Mouse (Mus musculus) erythroid progenitor cell, adult 5-6 weeks (primary cell): ENCODE measurements around the gene Tgm5. TPM values are rescaled to one million over a fixed set of nuclear protein-coding genes. Genes with fewer than 3 reads are reported as not detected.
"Not testable (repeated sequence)": the region's sequence is repeated elsewhere in the genome, so short reads cannot be mapped to it uniquely, and the experiment has no call there.

Experiments
- ATAC-seq: replicated peaks from 2 replicates; pipeline ENCODE4 v1.8.0; 2016; ENCODE audit warnings: moderate number of reproducible peaks, mild to moderate bottlenecking, moderate TSS enrichment, inconsistent platforms; ENCODE audit not compliant: poor library complexity, low FRiP score, severe bottlenecking
- total RNA-seq, 2 experiments: library from RNA; stranded (forward) in 1 of 2; stranded (reverse) in 1 of 2; fragments of 150-400 nt in 1 of 2; fragments of 186-747, 209-891 nt in 1 of 2; gene quantifications; 2 replicates each; pipeline versions ENCODE4 v1.2.3 to v1.2.4; 2015 to 2017; ENCODE audit warnings: low replicate concordance in 2 of 2

The Tgm5 gene
- total RNA-seq (2015; ENCODE audit: low replicate concordance) (not detected in 2 replicates), total RNA-seq (2017; ENCODE audit: low replicate concordance) (not detected in 2 replicates)

DNA sequence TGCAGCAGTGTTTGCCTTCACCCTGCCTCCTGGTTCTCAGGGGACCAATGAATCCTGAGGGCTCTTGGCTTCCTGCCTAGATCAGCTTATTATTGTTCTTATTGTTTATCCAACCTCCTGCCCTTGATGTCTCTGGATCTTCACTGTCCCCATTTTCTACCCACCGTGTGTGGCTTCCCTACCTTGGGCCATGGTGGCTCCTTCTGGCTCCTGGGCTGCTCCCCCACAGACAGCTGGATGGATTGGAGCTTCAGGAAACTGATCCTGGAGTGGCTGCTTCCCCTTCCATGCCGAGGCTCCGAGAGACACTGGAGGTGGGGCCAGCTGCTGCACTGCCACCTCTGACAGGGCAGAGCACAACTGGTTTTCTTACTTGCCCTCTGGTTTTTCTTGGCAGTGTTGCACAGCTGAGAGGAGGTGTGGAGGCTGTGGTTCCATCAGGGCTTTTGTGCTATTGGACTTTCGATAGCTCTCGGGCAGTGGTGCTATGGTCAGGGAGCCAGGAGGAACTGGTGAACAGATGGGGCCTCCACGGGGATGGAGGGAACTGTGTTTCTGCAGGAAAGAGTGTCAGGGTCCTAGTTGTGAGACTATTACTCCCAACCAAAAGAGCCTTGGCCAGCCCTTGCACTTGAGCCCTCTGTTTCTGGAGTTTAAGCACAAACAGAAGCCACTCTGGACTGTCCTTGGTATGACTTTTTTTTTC lies at the start of gene Tgm5:
Tgm5 (minus strand) TSS at position 362 of the 706 bp plus-strand sequence.
- no peak for ATAC-seq

GRCm38 (mm10) chr2:121132822-121133221 lies 47.2 kb upstream of the Tgm5 start:
- no peak for ATAC-seq

- no peak for ATAC-seq
Measured at GRCm38 (mm10) chr2:121128865-121129620, 43.4 kb upstream of the Tgm5 start.

- no peak for ATAC-seq
Measured at GRCm38 (mm10) chr2:121127536-121127935, 41.9 kb upstream of the Tgm5 start.

GRCm38 (mm10) chr2:121126302-121126701 lies 40.7 kb upstream of the Tgm5 start:
- not testable (repeated sequence) for ATAC-seq

DNA sequence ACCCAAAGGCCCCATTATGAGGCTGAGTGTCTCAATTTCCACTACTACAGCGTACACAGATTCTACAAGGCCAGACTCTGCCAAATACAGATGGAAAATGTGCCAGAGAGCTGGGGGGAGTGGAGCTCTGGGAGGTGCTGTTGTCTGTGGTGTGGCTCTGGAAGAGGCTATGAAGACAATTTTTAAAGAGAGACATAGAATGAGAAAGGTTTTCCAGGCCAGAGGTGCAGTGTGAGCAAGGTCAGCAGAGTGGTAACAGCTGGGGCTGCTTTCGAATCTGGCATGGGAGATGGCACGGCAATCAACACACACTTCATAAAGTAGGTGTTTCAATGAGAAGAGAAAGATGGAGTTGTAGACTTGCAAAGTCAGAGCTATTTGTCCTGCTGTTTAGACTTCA lies 33.6 kb upstream of the Tgm5 start:
- ATAC-seq = no peak

DNA sequence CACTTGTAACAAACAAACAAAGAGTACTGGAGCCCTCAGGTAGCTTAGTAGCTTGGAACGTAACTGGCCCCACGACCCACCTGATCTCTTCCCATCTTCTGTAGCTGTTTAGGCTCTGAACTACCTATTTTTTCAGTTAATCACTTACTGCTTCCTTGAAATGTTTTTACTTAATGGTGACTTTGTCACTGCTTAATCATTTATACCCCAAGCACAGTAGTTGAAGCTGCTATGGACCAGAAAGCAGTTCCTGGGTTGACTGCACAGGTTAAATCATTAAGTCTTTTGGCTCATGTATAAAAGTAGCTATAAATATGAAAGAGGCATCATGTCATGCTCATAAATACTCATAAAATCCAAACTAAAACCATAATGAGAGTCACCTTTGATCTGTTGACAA lies 29.8 kb upstream of the Tgm5 start:
- ATAC-seq = no peak

DNA sequence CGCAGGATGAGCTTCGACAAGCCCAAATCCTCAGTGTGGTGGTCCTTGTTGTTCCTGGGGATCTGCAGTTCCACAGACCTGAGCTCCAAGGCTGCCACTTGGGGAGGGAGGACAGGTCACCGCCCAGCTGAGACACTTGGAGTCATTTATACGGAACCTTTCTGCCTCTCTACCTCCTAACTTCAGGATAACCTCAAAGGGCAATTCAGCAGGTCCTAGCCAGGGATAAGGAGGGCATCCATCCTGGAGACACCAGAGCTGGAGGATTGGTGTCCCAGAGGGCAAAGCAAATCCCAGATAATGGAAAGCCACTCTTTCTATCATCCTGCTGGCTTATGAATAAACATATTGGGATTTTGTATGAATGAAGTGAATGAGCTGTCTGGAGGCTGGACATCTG lies 24.1 kb upstream of the Tgm5 start, which contains the start of gene Tgm7:
Tgm7 (minus strand) TSS at position 101 of the 400 bp plus-strand sequence.
- ATAC-seq = no peak

DNA sequence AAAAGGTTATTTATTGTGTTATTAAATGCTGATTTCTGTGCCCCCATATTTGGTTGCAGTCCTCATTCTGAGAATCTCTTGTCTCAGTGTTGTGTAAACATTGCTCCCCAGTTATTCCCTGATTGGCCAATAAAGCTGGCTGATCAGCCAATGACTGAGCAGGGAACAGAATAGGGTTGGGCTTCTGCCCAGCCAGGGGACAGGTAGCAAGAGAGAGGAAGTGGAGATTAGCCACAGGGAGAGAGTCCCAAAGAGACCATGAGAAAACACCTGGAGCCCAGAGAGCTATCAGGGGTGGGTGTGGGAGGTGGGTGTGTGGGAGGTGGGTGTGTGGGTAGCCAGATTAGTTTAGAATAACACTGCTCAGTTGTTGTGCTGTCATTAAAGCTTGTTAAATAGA lies 20.3 kb upstream of the Tgm5 start:
- ATAC-seq = no peak

- peak; percentile 71 for ATAC-seq
Measured at GRCm38 (mm10) chr2:121102051-121102450, 16.4 kb upstream of the Tgm5 start.

- no peak for ATAC-seq
Measured at GRCm38 (mm10) chr2:121089751-121090150, 4.1 kb upstream of the Tgm5 start.

DNA sequence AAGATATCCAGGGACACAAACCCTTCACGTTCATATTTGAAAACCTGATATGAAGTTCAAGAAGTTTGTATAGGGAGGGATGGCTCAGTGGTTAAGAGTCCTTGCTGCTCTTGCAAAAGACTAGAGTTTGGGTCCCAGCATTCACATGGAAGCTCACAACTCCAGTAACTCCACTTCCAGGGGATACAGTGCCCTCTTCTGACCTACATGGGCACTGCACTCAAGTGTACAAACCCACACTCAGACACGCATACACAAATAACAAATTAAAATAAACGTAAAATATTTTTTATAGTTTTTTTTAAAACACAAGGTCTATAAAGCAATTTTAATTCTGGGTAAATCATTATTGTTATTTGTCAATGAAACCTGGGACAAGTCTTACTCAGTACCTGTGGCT lies 2.9 kb upstream of the Tgm5 start:
- ATAC-seq = 0 out of 2 replicates have a peak, but pooled peaks have one; percentile 43

DNA sequence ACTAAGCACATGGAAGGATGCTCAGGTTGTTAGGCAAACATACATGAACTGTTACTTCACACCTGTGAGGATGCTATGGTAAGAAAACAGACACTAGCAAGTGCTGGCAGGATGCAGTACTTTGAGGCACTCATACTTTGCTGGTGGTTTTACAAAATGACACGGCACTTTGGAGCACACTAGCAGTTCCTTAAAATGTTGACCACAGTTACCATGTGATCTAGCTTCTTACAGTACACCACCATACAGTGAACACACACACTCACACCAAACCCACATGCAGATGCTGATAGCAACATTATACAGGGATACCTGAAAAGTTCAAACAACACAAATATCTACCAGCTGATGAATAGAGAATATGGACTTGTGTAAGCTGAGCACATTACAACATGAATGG lies 3.0 kb downstream of the Tgm5 start:
- ATAC-seq = no peak

- ATAC-seq = no peak
Measured at GRCm38 (mm10) chr2:121074747-121075146, 10.9 kb downstream of the Tgm5 start.

DNA sequence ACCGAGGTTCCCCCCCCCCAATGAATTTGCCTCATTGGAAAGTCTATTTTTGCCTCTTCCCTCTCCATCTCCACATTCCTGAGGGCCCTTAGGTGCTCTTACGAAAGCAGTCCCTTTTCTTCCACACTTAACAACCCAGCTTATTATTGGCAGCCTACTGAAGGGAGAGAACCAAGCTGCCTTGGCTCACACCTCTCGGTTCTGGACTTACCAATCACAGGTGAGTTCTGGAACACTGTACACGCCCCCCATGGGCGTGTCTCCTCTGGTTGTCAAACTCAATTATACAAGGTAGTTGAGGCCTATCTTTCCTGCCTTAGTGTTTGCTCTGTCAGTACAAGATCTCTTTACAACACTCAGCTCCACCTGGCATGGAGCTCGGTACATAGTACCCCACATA lies 13.8 kb downstream of the Tgm5 start:
- ATAC-seq = no peak

DNA sequence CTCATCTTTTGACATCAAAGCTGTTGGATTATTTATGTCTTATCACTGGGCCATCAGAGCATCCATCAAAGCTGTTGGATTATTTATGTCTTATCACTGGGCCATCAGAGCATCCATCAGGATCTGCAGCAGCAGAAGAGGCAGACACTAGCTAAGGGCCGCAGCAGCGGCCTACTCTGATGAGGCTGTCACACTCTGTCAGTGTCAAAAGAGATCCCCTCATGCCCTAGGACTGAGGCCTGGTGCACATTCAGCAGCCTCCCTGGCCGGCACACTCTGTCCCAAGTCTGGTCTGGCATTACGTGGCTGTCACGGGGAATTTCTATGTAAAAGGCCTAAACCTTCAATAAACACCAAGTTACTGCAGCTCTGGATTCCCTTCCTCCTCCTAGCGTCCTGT lies 16.1 kb downstream of the Tgm5 start:
- no peak for ATAC-seq

GRCm38 (mm10) chr2:121067116-121067515 lies 18.5 kb downstream of the Tgm5 start:
- ATAC-seq = no peak

GRCm38 (mm10) chr2:121061315-121061714 lies 24.3 kb downstream of the Tgm5 start:
- ATAC-seq = no peak

DNA sequence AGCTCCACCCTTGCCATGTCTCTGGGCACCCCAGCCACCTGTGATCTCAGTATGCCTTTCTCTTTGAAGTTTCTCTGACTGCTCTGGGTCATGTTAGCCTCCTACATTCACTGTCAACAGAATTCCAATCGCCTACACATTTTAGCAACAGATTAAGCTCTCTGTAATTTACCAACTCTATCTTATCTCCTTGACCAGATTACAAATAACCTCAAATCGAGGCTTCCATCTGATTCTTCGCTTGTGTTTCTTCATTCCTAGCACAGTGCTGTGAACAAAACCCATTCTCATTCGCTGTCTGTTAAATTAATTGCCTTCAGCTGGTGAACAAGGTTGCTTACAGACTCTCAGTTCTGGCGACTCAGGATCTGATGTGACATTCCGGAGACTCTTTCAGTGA lies 27.6 kb downstream of the Tgm5 start:
- no peak for ATAC-seq

- peak; percentile 89 for ATAC-seq
Measured at GRCm38 (mm10) chr2:121055915-121056314, 29.7 kb downstream of the Tgm5 start.

DNA sequence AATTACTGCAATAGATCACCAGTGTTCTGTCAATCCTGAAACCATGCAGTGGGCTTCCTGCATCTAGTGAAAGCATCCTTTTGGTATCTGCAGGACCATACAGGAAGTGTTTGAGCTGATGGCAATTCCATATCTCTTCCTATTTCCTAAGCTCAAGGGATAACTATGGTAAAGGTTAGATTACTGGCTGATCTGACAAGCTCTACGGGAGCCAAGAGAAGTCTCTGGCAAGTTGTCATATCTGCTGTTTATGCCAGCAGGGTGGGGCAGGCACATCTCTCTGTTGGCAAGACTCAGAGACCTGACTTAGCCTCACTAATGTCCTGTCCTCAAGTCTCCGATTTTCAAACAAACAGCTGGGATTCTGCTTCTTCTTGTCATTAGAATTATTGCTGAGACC lies 31.6 kb downstream of the Tgm5 start:
- peak; percentile 81 for ATAC-seq
